Mouse (Mus musculus) kidney, postnatal 14 days (tissue): ENCODE measurements around the gene Flna.
A peak's percentile ranks its signal among the peaks of the same experiment; 100 is the strongest.
"Not testable (repeated sequence)": the region's sequence is repeated elsewhere in the genome, so short reads cannot be mapped to it uniquely, and the experiment has no call there.

Experiments
- DNase-seq: peaks from one replicate; pipeline ENCODE4 v3.0.0; 2022; ENCODE audit warnings: mixed read lengths

Flna gene

GRCm38 (mm10) chrX:74246213-74246681 is 3.4 kb downstream of the Flna start:
- peak; percentile 92 for DNase-seq

DNA sequence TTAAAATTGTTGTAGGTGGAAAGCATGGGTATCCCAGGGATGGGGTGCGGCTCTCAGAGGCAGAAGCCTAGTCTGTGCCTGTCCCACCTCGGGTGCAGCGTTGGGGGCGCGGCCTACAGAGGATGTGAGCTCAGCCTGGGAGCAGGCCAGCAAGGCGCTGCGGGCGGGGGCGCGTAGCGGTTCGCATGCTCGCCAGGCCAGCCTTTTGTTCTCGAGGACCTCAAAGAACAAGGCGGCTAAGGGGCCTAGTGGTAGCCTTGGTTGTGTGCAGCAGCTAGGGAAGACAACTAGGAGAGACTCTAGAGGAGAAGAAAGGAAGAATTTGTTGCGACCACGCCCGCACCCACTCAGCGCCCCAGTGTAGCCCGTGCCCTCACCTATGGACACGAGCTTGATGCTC is 3.9 kb downstream of the Flna start:
- DNase-seq, result peak; percentile 88

GRCm38 (mm10) chrX:74245107-74245506 is 4.5 kb downstream of the Flna start:
- DNase-seq, result no peak

DNA sequence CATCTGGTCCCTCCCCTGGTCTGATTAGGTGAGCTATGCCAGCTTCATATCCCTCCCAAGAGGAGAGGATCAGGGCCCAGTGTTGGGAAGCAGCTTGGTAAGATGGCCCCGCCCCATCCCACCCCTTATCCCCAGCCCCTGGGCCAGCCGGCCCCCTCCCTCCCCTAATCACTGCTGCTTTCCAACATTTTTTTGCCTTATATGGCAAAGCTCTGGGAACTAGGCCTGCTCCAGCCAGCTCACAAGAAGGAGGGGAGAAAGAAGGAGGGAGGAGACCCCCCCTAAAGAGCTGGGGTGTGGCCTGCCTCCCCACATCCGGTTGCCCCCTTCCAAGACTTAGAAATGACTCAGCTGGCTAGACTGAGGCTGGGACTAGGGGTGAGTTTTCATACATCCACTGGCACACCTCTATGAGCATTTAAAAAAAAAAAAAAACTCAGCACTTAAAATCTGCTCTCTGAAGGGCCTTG is 5.0 kb downstream of the Flna start:
- peak; percentile 75 for DNase-seq

GRCm38 (mm10) chrX:74243807-74244206 is 5.8 kb downstream of the Flna start:
- DNase-seq, result no peak

- peak; percentile 41 for DNase-seq
These were observed 6.2 kb downstream of the Flna start for GRCm38 (mm10) chrX:74243396-74243795.

GRCm38 (mm10) chrX:74240332-74240731 is 9.3 kb downstream of the Flna start:
- no peak for DNase-seq

DNA sequence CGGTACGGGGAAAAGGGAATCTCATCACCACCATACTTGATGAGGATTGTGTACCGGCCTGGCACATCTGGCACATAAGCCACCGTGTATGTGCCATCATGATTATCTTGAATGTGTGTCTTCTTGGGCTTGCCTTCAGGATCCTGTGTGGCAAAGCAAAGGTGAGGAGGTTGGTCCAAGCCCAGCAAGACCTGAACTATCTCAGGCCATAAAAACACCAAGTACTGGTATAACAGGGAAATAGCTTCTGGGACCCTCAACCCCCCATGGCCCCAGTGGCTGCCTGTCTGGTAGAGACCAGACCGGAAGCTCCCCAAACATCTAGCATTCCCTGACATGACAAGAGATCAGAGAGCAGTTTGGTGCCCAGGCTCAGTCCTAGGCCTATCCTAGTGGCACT is 16.4 kb downstream of the Flna start:
- no peak for DNase-seq

- DNase-seq, result no peak
These were observed 19.6 kb downstream of the Flna start for GRCm38 (mm10) chrX:74230038-74230437.

DNA sequence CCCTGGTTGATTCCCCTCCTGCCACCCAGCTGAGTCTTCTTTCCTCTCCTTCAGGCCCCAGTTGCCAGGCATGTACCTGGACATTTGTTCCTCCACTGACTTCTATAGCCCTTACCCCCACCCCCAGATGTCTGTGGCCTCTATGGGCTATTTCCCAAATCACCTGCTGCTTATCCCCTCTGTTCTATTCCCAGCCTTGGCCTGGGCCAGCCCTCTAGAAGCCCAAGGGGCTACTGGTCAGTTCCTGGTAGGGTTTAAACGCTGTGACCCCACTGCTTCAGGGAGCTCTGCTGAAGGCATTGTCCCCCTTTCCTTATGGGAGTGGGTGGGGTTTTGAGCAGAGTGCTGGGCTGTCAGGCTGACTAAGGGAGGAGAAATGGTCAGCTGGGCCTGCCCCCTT is 29.5 kb downstream of the Flna start:
- DNase-seq, result not testable (repeated sequence)

GRCm38 (mm10) chrX:74219449-74219848 is 30.2 kb downstream of the Flna start:
- DNase-seq, result no peak

GRCm38 (mm10) chrX:74218496-74218895 is 31.1 kb downstream of the Flna start:
- no peak for DNase-seq

- DNase-seq, result no peak
These were observed 46.1 kb downstream of the Flna start for GRCm38 (mm10) chrX:74203556-74203955.

GRCm38 (mm10) chrX:74176959-74177358 is 72.7 kb downstream of the Flna start, which contains the start of gene Tktl1:
TSS of gene Tktl1 (plus strand) at chrX:74177259.
- DNase-seq, result no peak
